ENCODE assay signal across 9 mouse cellular contexts in the genomic region with DNA sequence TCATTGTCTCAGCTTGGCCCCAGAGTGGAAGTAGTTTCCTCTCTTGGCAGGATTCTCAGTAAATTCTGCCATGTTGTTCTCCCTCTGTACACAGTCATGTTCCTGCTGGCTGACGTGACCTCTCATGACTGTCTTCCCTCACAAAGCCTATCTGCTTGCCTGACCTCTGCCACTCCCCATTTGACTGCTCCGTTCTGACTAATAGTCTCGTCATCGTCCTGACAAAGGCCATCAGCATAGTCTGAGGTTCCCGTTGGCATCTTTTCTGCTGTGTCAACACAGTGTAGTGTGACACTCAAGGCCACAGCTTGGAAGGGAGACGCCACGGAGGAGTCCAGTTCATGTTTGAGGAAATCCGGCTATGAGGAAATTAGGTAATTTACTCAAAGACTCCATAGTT. TPM values are rescaled to one million over a fixed set of nuclear protein-coding genes. Genes with fewer than 3 reads are reported as not detected.
DNase-seq lines count a peak whose midpoint lies in the region; ATAC-seq and TF ChIP-seq lines count a peak whose summit lies in the region.
"Had no signal": no experiment of that assay in that cellular context is flagged by ENCODE, and none has a peak within 500 bp of the region (broad histone marks: within the 10 kb centered on the region; RNA-seq: fewer than 3 reads in every experiment).

No protein-coding gene starts in this region.

- TF ChIP-seq CTCF in C2C12 (IDR thresholded peaks at IDR 0.05; ENCODE audit: control insufficient read depth, insufficient read depth, insufficient read length): no peak
- no peak for TF ChIP-seq CTCF in lung, postnatal 0 days (IDR thresholded peaks at IDR 0.05)
- no peak for TF ChIP-seq CTCF in gastrocnemius, adult 2 months (IDR thresholded peaks at IDR 0.05)

- no peak overlapping the region for H3K4me2 ChIP-seq in lung, postnatal 0 days (replicated peaks; ENCODE audit: low read depth, low read length)

- no peak overlapping the region for H3K4me3 ChIP-seq in C2C12 (ENCODE audit: insufficient read depth, poor library complexity, severe bottlenecking)
- no peak overlapping the region for H3K4me3 ChIP-seq in lung, postnatal 0 days (ENCODE audit: low read depth, low read length)
- H3K4me3 ChIP-seq in gastrocnemius, adult 2 months: no peak overlapping the region

- H3K9ac ChIP-seq in lung, postnatal 0 days (replicated peaks; ENCODE audit: low read depth): no peak overlapping the region

- no peaks in the 10 kb centered on the region for H3K79me2 ChIP-seq in C2C12 (ENCODE audit: control insufficient read depth, insufficient read depth)

- 10% methylated on average over 8 of the region's 8 CpGs for WGBS in lung, postnatal 0 days

- no peak overlapping the region for H3ac ChIP-seq in C2C12 (ENCODE audit: control insufficient read depth, insufficient read length, low read depth)

- no peaks in the 10 kb centered on the region for H3K36me3 ChIP-seq in C2C12 (ENCODE audit: control insufficient read depth, insufficient read depth)
- H3K36me3 ChIP-seq in lung, postnatal 0 days (ENCODE audit: insufficient read depth, low read length): no peaks in the 10 kb centered on the region

- no peaks in the 10 kb centered on the region for H3K27me3 ChIP-seq in C2C12 (ENCODE audit: control insufficient read depth, insufficient read depth, insufficient read length)
- H3K27me3 ChIP-seq in lung, postnatal 0 days (replicated peaks; ENCODE audit: insufficient read depth, low read length): no peaks in the 10 kb centered on the region

- peaks cover 3% of the 10 kb centered on the region; the same call in 1 of the 2 replicates for H3K4me1 ChIP-seq in lung, postnatal 0 days (ENCODE audit: insufficient read depth, low read depth, low read length)

- no peaks in the 10 kb centered on the region for H3K79me3 ChIP-seq in C2C12 (ENCODE audit: low read depth)

- intact Hi-C loops in heart, postnatal 14 days (cut with DNase I): no loop called here
- intact Hi-C loops in gastrocnemius, adult 2 months (cut with DNase I): no loop called here

- no peaks in the 10 kb centered on the region for H3K9me3 ChIP-seq in lung, postnatal 0 days (ENCODE audit: low read length)

- peak; percentile 95 for ATAC-seq in lung, postnatal 0 days

- TF ChIP-seq EP300 in lung, postnatal 0 days (IDR thresholded peaks at IDR 0.05): peak; percentile 26; the same call in 1 of the 2 replicates

- peak; percentile 87 to 93 for DNase-seq in adrenal gland, adult (ENCODE audit: inconsistent age in 2 of 2, low spot score in 1 of 2)
- peak; percentile 21 to 42 for DNase-seq in heart, postnatal 14 days
- DNase-seq in lung, postnatal 0 days (ENCODE audit: low spot score): peak; percentile 92
- DNase-seq in thymus, postnatal 25 days: no peak
- no peak for DNase-seq in gastrocnemius, adult 2 months
- DNase-seq in cerebellum, adult 8-10 months: no peak
- no peak for DNase-seq in frontal cortex, postnatal 25 days (ENCODE audit: low spot score in 2 of 2)

- no peak overlapping the region for H3K27ac ChIP-seq in lung, postnatal 0 days (ENCODE audit: low read length)
- H3K27ac ChIP-seq in gastrocnemius, adult 2 months: no peak overlapping the region

TF ChIP-seq in C2C12, 6 proteins besides CTCF, POLR2A, EP300 and RAD21:
- no peak for TF ChIP-seq MYOG (IDR thresholded peaks at IDR 0.05; ENCODE audit: control insufficient read depth, extremely low read depth, insufficient read length)
- no peak for TF ChIP-seq CEBPB (IDR thresholded peaks at IDR 0.05; ENCODE audit: low read depth)
- peak; percentile 82 for TF ChIP-seq FOSL1 (IDR thresholded peaks at IDR 0.05; ENCODE audit: insufficient read depth, low read length, poor library complexity, severe bottlenecking)
- peak; percentile 41 for TF ChIP-seq MYOD1 (IDR thresholded peaks at IDR 0.05; ENCODE audit: control insufficient read depth, insufficient read length, low read depth)
- TF ChIP-seq USF1 (IDR thresholded peaks at IDR 0.05; ENCODE audit: low read depth): no peak

RNA-seq across cellular contexts. Expression of gene Gucy2g, which starts 8.9 kb away (rescaled TPM):
- 0.02 TPM for polyA plus RNA-seq in C2C12 (2012; fragmentation: generic; extraction: Trizol)
- under 1 TPM in 1 of 2 experiments, not detected in 1; 0.17 TPM for total RNA-seq in heart, postnatal 14 days (2021)
- polyA plus RNA-seq in lung, postnatal 0 days (2015; fragmentation: Nextera tagmentation; extraction: Ambion mirVana): 0.05 and 0.18 TPM in 2 replicates
- total RNA-seq in gastrocnemius, adult 2 months (2021): under 1 TPM; 0.15 to 0.39 TPM
- total RNA-seq: hematopoietic stem cell, adult 5-6 weeks had no signal

RNA-seq across cellular contexts. Expression of gene Acsl5, which starts 19.6 kb away (rescaled TPM):
- 30.2 TPM for polyA plus RNA-seq in C2C12 (2012; fragmentation: generic; extraction: Trizol)
- total RNA-seq in heart, postnatal 14 days (2021): 10 to 100 TPM; 12.4 to 15.7 TPM
- polyA plus RNA-seq in lung, postnatal 0 days (2015; fragmentation: Nextera tagmentation; extraction: Ambion mirVana): 110 and 130 TPM in 2 replicates
- 1 to 10 TPM; 2.9 to 6.3 TPM for total RNA-seq in gastrocnemius, adult 2 months (2021)

RNA-seq across cellular contexts. Expression of gene Tectb, which starts 51.6 kb away (rescaled TPM):
- not detected for polyA plus RNA-seq in C2C12 (2012; fragmentation: generic; extraction: Trizol)
- total RNA-seq in heart, postnatal 14 days (2021): under 1 TPM; 0.17 to 0.72 TPM
- polyA plus RNA-seq in lung, postnatal 0 days (2015; fragmentation: Nextera tagmentation; extraction: Ambion mirVana): 0.21 and 0.27 TPM in 2 replicates
- not detected for total RNA-seq in gastrocnemius, adult 2 months (2021)
- total RNA-seq: hematopoietic stem cell, adult 5-6 weeks had no signal

Comparison
In these comparisons a context has a peak if more than half of its experiments do, and no peak if none do; other contexts are left out.
1. DNase-seq: peak in adrenal gland, adult (2 of 2), heart, postnatal 14 days (2 of 2) and lung, postnatal 0 days (single experiment); none in thymus, postnatal 25 days (single experiment), gastrocnemius, adult 2 months (single experiment), cerebellum, adult 8-10 months (single experiment) and frontal cortex, postnatal 25 days (0 of 2).